Mouse (Mus musculus) telencephalon, adult 2 months (tissue): ENCODE results near the gene Anks3.

ENCODE experiments used
- DNase-seq: peaks from one replicate; pipeline ENCODE4 v3.0.0-alpha.2; 2011; ENCODE audit warnings: low read depth, low spot score

Anks3 gene

DNA sequence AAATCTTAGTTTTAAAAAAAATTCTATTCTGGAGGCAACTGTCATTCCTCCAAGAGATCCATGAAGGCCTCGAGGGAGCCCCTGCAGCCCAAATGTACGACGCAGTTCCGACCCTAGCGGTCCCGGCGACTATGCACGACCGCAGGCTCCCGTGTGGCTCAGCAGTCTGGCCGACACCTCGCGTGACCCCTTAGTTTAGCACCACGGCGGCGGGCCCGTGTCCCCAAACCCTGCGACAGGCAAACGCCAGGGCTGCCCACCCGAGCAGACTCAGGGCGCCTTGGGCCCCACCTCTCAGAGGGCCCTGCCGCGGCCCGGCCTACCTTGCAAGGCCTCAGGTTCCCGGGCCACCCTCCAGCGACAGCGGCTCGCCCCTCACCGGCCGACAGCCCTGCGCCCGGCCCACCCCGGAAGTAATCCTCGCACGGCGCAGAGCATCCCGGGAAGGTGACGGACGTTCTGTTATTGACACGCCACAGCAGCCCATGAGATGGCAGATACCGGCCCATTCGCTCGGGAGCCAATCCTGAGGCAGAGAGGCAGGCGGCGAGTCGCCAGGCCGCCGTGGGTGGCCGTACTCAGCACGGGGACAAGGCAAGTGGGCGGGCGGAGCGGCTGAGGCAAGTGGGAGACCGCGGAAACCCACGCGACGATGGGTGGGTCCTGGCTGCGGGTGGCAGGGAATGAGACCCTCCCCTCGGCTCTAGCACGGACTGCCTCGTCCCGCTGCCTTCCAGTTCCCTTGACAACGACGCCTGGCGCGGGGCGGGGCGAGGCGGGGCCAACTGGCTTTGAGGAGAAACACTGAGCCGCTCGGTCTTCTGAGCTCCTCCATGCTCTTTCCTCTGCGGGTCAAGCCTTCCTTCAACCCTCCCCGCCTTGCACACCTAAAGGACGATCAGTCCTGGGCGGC, at the start of gene Anks3:
Gene Anks3, minus strand, starts transcription at position 409 of the 913 bp plus-strand sequence.
- peak; percentile 98 for DNase-seq

DNA sequence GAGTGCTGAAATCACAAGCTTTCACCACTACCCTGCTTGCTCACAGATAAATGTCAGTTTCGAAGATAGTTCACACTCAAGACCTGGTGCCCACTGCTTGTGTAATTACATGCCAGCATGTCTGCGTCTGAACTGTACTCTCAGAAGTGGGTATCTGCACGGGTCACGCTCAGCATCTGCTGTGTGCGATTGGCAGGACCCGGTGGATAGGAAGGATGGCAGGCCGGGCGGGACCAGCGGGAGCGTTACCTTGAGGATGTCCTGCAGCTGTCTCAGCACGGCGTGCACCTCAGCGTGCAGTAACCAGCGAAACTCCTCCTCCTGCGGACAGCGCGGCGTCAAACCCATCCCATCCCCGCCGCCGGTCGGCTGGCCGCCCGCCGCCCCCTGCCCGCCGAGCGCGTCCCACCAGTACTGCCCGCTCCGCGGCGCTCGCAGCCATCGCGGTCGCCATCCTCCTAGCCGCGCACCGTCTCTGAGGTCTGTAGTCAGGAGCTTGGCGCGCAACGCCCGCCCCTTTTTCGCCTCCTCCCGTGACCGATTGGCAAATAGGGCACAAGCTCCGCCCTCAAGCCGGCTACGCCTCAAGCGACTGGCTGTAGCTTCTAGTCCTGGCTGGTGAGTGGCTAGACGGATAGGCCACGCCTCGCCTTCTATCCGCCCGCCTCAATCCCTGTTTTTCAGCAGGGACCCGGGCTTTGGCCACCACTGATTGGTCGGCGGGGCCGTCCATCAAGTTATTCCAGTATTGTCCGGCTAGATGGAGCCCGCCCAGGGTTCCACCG, 49.2 kb upstream of the Anks3 start, which contains the start of gene Rogdi:
Gene Rogdi, minus strand, starts transcription at position 500 of the 785 bp plus-strand sequence.
- DNase-seq = peak; percentile 99

DNA sequence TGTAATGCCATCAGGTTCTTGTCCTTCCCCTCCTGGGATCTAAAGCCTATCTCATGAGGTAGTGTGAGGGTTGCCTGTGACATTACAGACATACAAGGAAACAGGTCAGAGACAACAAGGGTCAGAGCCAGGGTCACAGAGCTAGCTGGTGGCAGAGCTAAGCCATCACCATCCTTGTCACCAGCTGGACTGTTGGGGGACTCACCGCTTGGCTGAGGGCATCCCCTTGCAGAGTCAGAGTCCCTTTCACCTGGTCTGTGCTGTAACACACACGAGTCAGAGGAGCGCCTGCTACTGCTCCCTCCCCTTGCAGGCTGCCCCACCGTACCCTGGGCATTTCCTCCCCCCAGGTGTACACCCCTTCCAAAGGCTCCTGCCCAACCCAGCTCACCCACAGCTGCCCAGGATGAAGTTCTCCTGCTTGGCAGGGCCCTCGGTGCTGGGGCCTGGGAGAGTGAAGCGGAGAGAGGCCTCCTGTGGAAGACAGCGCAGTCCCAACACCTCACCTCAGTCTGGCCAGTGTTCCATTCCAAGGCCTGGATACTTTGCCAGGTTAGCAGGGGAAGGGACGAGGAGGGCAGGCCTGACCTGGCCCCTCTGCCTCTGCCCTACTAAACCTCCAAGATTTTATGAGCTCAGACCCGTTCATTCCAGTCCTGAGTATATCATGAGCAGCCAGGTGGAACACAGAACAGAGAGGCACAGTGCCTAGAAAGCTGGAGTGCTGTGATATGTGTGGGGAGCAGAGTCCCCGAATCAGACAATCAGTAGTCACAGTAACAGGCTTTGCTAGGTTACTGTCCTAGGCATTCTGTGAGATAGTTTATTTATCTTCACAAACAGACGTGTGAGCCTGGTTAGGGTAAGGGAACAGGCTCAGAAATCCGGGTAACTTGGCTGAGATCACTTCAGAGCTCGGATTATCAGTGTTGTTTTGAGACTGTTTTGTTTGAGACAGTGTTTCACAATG, 48.3 kb upstream of the Anks3 start:
- DNase-seq = no peak

DNA sequence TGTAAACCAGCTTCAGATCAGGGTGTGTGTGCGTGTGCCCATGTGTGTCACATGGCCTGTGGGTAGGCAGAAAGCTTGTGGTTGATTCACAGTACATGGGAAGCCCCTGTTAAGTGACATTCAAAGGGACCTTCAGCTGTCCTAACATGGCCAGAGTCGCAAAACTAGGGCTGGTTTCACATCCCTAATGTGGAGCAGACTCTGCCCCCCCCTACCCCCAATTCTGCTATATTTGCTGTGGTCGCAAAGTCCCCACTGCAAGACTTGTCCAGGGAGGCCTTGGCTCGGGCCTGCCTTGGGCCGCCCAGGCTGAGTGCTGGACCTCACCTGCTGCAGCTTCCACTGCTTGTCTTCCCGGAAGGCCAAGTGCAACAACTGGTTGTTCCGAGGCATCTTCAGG, 47.3 kb upstream of the Anks3 start:
- no peak for DNase-seq

DNA sequence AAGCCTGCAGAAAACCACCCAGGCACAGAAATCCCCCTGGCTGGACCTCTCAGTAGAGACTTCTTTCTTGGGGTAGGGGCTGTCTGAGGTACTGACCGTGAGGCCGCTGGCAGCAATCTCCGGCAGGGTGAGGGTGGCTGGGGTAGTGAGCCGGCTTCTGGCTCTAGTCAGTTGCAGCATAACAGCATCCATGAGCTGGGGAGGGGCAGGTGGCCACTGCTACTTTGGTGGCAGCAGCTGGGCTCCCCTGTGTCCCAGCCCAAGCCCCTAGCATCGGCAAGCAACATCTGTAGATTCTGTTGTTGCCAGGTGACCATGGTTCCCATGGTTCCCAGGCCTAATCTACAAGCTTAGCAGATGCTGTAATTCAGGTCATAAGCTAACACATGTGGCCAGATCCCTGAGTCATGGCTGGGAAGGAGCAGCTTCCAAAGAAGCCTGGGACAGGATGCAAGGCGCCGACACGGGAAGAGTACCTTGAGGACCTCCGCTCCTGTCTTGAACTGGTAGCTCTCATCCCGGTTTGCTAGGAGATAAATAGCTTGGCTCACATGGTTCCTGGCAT, 46.4 kb upstream of the Anks3 start:
- no peak for DNase-seq

DNA sequence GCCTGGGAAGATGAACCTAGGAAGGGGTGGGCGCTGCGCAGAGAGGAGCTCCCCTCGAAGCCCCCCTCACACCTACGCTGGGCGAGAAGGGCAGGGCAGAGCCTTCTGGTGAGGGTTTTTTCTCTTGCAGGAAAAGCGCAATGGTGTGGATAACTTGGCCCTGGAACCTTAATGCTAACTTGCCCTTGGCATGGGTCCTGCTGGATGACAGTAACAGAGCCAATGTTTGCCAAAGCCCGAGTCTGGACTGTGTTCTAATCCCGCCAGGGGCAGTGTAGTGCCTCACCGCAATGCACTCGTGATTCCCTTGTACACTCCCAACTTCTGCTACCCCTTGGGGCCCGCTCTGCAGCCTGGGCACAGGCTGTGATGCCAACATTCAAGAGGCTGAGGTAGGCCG, 44.1 kb upstream of the Anks3 start:
- DNase-seq = no peak

DNA sequence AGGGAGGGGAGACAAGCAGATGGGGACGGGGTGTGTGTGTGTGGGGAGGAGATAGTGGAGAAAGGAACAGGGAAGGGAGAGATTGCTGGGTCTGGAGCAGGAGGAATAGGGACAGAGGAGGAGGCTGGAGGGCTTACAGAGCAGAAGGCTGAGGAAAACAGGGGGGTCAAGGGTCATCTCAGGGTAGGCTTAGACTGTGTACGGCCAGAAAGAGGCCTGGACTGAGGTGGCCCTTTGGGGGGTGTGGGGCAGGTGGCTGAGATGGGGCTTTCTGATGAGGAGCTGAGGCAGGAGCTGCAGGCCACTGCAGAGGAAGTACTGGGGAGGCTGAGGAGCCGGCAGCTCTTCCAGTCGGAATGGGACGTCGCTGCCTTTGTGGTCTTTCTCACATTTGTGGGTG, 43.5 kb upstream of the Anks3 start:
- no peak for DNase-seq

DNA sequence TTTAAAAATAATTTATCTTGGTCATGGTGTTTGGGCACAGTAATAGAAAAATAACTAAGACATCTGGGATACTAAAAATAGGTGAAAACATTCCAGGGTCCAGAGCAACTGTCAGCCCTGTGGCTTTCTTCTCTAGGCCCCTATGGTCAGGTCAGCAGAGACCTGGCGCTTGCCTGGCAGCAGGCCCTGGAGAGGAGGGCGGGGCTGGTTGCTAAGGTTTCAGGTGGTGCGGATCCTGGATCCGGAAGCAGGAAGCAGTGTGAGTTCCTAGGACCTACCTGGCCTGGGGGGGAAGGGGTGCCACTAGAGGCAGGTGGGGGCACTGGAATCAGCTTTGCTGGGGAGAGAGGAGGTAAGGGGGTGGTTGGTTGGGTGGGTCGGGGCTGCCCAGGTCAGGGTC, 43.1 kb upstream of the Anks3 start, which contains the start of gene Smim22:
Gene Smim22, plus strand, starts transcription at position 222 of the 400 bp plus-strand sequence.
- DNase-seq = no peak

DNA sequence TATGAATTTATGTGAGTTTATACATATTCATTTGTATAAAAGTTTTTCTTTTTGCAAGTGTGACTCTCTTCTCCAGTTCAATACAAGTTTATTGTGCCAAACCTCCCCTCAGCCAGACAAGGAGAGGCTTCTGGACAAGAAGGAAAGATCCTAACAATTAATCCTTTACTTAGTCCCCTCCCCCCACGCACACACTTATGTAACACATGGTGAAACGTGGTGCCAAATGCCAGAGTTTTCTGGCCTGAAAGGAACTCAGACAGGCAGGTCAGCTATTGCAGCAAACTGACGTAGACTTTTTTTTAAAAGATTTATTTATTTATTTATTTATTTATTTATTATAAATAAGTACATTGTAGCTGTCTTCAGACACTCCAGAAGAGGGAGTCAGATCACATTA, 36.6 kb upstream of the Anks3 start:
- no peak for DNase-seq

DNA sequence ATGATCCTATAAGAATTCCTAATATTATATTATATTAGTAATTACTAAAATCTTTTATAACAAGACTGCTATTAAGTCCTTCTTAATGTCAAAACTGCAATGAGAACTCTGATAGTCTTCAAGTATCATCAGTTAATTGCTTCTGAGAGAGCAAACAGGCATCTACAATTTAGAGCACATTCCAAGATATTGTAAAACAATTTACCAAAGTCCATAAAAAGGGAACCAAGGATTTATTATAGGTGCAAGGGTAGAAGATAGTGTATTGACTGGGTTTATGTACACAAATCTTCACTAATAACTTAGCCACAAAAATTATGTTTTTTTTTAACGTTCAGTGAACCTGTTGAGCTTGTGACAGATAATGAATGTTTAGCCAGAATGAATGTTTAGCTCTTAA, 35.0 kb upstream of the Anks3 start:
- DNase-seq = no peak

DNA sequence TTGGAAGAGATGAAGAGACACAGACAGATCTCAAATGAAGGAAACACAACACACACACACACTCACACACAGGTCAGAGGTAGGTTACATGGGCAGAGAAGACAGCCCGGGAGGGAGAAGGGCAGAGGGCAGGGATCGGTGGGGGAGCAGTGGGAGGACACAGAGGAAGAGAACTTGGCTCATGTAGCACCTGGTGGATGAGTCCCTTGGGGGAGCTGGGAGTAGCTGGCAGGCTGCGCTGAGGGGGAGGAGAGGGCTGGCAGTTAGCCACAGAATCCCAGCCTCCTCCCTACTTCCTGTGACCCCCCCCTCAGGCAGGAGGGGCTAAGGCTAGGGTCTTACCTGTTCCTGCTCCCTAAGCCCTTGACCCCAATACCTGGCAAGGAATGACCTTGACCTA, 33.5 kb upstream of the Anks3 start, which contains the start of gene Sept12:
Gene Sept12, minus strand, starts transcription at position 300 of the 400 bp plus-strand sequence.
- DNase-seq = no peak

DNA sequence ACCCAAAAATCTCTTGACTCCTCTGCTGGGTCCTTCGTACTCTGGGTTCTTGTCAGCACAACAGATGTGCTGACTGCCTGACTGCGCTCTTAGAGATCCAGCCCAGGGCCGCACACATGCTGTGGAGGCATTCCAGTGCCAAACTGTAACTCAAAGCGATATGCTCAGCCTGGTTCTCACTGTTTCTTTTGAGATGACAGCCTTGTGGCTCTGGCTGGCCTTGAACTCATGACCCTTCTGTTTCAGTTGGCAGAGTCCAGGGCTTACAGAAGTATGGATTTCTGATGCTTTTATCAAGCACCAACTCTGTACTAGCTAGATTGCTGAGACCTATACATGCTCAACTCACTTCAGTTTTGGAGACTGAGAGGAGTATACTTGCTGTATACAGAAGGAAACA, 29.3 kb upstream of the Anks3 start:
- DNase-seq = no peak

DNA sequence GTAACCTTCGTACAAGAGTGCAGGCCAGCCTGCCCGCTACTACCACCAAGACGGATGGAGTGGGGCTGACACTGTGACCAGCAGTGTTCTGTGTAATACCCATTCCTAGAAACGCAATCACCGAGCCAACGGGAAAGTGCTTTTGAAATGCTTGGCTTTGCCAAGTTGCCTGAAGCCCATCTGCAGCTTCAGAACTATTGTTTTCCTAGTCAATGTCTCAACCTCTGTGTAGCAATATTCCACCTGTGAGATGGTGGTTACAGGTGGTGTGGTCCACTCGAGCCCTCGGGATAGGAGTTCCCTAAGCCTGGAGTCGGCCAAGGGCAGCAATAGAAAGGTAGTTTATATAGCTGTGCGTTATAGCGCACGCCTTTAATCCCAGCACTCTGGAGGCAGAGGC, 20.7 kb upstream of the Anks3 start:
- DNase-seq = no peak

DNA sequence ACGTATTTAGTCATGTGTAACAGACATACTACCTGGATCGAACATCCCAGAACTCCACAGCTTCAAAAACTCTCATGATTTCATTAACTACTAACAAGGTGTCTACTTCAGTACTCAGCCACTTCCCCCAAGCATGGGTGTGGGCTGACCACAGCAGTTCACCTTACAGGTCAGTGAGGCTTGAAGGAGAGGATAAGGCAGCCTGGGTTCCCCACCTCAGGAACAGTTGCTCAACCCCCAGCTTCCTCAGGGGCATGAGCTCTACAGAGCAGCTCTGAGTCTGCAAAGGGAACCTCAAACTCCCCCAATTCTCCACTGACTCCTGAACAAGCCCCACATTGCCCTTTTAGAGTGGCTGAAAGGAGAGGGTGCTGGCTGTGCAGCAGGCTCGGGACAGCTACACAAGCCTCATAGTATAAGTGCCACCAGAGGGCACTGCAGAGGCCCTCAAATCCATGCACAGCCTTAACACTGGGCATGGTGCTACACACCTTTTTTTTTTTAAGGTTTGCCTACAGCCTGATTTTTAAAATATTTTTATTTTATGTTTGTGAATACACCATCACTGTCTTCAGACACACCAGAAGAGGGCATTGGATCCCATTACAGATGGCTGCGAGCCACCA, 15.9 kb upstream of the Anks3 start:
- no peak for DNase-seq

DNA sequence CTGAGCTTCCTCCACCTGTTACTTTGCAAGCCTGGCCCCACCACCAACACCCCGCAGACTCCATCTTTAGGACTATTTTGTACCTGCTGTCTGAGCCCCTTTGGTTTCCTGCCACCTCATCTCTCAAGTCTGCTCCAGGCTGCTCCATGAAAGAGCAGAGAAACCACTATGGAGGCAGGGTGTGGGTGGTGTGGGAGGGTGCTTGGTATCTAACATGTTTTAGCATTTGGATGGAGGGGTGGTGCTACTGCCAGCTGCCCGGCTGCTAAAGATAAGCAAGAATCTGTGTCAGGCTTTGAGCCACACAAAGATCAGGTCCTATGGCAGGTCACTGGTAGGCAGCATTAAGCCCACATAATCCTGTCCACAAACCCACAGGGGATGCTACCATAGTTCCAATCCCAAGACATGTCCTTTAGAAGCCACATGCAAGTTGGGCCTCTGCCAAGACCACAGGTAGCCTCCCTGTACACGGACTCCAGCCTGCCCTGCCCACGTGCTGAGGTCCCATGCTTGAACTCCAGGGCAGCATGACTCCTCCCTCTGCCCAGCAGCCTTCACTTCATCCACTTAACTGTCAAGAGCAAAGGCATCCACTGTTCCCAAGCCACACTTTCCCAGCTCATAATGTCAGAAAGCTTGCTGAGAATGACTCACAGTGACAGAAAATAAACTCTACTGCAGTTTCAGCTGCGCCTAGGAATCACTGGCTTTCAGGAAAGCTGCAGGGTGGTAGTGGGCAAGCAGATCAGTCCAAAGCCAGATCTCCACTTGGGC, 14.5 kb upstream of the Anks3 start:
- peak; percentile 62 for DNase-seq

DNA sequence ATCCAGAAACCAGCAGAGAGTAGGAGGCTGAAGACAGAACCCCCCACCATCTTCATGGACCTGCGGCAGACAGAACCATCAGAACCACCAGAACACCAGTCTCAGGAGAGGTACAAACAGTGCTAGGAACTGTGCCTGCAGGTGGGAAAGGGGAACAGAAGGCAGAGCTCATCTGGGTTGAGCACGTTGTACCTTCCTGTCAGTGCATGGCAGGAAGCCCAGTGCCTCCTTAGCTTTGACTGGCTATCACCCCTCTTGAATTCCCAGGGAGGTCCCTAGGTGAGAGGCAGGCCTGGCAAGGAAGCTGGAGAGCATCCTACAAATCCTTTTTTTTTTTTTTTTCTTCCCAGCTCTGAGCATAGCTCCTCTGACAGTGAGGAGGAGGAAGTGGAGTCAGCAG, 12.2 kb upstream of the Anks3 start:
- peak; percentile 48 for DNase-seq

DNA sequence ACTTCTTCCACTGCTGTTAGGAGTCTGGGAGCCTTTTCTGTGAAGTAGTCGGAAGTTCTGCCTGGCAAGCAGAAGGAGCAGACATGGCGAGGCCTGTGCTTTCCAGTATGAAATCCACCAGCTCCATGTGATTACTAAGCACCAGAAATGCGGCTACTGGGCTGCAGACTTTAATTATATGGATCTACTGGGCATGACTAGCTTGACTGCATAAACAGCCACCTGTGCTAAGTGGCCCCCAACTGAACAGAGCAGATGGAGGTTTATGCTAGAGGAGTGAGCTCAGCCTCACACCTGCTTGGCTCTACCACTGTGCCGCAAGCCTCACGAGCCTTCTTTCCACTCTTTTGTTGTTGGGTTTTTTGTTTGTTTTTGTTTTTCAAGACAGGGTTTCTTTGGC, 10.5 kb upstream of the Anks3 start:
- DNase-seq = peak; percentile 21

DNA sequence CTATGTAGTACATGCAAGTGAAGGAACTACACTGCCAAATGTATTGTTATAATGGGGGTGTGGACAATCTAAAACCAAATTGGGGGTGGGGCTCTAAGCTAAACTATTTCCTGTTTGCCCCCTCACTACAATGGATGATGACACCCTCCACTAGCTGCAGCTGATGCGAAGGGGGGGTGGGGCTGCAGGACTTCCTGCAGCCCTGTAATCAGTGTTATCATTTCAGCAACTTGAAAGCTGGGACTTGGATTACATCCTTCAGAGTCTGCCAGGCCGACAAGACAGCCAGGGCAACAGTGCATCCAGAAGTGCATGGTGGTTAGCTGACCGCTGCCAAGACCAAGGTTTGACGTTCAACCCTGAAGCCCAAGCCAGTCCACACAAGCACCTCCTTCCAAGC, 7.6 kb upstream of the Anks3 start:
- DNase-seq = no peak

DNA sequence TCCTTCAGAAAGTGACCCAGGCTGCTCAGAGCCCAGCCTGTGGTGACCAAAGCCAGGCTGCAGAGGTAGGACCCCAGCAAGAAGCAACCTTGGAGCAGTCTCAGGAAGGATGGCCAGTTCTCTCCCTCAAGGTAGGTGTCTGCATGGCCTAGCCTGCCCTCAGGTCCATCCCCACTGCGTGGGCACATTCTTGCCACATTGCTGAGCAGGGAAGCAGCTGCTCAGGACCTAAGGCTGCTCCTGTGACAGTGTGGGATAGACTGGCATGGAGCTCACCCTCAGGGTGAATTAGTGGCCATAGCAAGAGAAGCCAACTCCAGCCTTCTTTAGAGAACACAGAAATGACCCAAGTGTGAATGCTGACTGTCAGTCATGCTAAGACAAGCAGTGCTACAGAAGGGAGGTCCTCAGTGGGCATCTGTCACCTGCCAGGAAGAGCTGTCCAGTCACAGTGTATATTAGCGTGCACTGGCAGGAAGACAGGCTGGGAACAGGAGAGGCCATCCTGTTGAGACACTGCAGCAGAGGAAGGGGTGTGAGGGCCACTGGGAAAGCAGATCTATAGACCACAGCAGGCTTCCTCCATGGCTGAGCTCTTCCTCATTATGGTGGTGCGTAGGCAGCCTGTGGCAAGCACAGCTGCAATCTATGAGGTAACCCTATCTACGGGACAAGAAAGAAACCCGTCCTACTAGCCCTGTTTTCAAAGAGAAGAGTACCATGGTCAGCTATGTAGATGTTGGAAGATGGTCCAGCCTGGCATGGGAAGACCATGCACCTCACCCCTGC, 5.2 kb upstream of the Anks3 start:
- no peak for DNase-seq
